Mouse (Mus musculus): ENCODE data around the gene Zswim5. TPM values are rescaled to one million over a fixed set of nuclear protein-coding genes. Genes with fewer than 3 reads are reported as not detected.

The Zswim5 gene
- polyA plus RNA-seq, 1 experiment from 2014 or later: 9.1 TPM

DNA sequence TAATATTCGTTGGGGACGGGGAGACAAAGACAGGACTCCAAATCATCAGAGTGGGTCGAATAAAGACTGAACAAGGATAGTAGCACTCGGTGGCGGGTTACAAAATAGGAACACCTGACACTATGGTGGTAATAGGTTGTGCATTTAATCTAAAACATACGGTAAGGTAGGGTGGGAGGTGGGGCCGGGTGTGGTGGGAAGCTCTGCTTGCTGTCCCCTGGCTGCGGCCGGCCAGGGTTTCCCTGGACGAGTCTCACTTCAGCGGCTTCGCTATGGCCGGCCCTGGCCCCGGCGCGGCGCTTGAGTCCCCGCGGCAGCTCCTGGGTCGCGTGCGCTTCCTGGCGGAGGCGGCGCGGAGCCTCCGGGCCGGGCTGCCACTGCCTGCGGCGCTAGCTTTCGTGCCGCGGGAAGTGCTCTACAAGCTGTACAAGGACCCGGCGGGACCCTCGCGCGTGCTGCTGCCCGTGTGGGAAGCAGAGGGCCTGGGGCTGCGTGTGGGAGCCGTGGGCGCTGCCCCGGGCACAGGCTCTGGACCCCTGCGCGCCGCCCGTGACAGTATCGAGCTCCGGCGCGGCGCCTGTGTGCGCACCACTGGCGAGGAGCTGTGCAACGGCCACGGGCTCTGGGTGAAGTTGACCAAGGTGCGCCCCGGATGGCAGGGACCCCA, 118.1 kb downstream of the Zswim5 start, which contains the start of gene Hectd3:
Gene Hectd3 (plus strand): TSS at position 187 of the 667 bp plus-strand sequence.
- Histone ChIP-seq H3K9me3 (ENCODE audit: control insufficient read depth, low read length) (no peaks in the 10 kb centered on the region), H3K27me3 (replicated peaks; ENCODE audit: control insufficient read depth, insufficient read depth, low read length) (no peaks in the 10 kb centered on the region), H3K36me3 (ENCODE audit: control insufficient read depth, insufficient read depth) (peaks cover 12% of the 10 kb centered on the region), H3K4me2 (ENCODE audit: low read length) (peak within 1 kb of the TSS; percentile 96), H3K9ac (replicated peaks; ENCODE audit: low read depth, low read length) (peak within 1 kb of the TSS; percentile 85), H3K27ac (ENCODE audit: low read length) (peak within 1 kb of the TSS; percentile 86), H3K4me3 (replicated peaks; ENCODE audit: low read length) (peak within 1 kb of the TSS; percentile 87), H3K4me1 (replicated peaks; ENCODE audit: control insufficient read depth, insufficient read depth, low read length) (peaks cover 33% of the 10 kb centered on the region)
- WGBS: under 1% methylated on average over 58 of the region's 58 CpGs
- peak; percentile 69 for ATAC-seq

DNA sequence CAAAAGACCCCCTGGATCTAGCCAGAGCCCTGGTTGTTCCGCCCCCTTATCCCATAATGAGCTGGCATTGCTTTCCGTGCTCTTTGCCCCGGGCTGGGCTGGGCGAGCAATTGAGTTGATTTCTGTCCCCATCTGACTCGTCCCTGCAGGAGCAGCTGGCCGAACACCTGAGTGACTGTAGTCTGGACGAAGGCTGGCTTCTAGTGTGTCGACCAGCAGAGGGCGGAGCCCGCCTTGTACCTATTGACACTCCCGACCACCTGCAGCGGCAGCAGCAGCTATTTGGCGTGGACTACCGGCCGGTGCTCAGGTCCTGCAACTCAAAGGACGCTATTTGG, 118.6 kb downstream of the Zswim5 start:
- Histone ChIP-seq H3K27me3 (replicated peaks; ENCODE audit: control insufficient read depth, insufficient read depth, low read length) (no peaks in the 10 kb centered on the region), H3K4me3 (replicated peaks; ENCODE audit: low read length) (peak overlapping the region; percentile 87), H3K36me3 (ENCODE audit: control insufficient read depth, insufficient read depth) (peaks cover 14% of the 10 kb centered on the region), H3K4me1 (replicated peaks; ENCODE audit: control insufficient read depth, insufficient read depth, low read length) (peaks cover 33% of the 10 kb centered on the region), H3K9ac (replicated peaks; ENCODE audit: low read depth, low read length) (peak overlapping the region; percentile 85), H3K4me2 (ENCODE audit: low read length) (peak overlapping the region; percentile 96), H3K27ac (ENCODE audit: low read length) (no peak overlapping the region; the same call in 1 of the 2 replicates), H3K9me3 (ENCODE audit: control insufficient read depth, low read length) (no peaks in the 10 kb centered on the region)
- ATAC-seq: 0 out of 2 replicates have a peak, but pooled peaks have one; percentile 1
- WGBS: 1% methylated on average over 16 of the region's 16 CpGs

DNA sequence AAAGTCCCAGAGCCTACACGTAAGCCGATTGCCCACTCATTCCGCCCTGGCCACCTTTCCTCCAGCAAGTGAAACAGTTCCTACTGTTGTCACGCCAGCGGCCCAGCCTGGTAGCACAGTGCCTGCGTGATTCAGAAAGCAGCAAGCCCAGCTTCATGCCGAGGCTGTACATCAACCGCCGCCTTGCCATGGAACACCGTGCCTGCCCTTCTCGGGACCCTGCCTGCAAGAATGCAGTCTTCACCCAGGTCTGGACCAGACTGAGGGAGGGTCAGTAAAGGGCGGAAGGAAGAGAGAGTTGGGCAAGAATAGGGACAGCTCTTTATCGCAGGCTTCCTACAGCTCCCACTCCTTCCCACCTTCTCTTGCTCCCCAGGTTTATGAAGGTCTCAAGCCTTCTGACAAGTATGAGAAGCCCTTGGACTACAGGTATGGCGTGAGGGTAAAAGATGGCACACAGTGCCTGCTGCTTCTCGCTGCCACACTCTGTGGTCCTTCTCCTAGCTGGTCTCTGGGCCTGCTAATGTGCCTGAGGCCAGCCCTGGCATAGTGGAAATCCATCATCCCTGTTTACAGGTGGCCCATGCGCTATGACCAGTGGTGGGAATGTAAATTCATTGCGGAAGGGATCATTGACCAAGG, 122.5 kb downstream of the Zswim5 start:
- H3K36me3 ChIP-seq (ENCODE audit: control insufficient read depth, insufficient read depth): peaks cover 25% of the 10 kb centered on the region
- WGBS: 93% methylated on average over 17 of the region's 17 CpGs
- H3K9me3 ChIP-seq (ENCODE audit: control insufficient read depth, low read length): no peaks in the 10 kb centered on the region
- H3K4me1 ChIP-seq (replicated peaks; ENCODE audit: control insufficient read depth, insufficient read depth, low read length): peaks cover 16% of the 10 kb centered on the region
- no peak overlapping the region for H3K4me2 ChIP-seq (ENCODE audit: low read length)
- no peak for ATAC-seq
- no peak overlapping the region for H3K9ac ChIP-seq (replicated peaks; ENCODE audit: low read depth, low read length)
- no peak overlapping the region for H3K27ac ChIP-seq (ENCODE audit: low read length)
- no peak overlapping the region for H3K4me3 ChIP-seq (replicated peaks; ENCODE audit: low read length)
- no peaks in the 10 kb centered on the region for H3K27me3 ChIP-seq (replicated peaks; ENCODE audit: control insufficient read depth, insufficient read depth, low read length)

DNA sequence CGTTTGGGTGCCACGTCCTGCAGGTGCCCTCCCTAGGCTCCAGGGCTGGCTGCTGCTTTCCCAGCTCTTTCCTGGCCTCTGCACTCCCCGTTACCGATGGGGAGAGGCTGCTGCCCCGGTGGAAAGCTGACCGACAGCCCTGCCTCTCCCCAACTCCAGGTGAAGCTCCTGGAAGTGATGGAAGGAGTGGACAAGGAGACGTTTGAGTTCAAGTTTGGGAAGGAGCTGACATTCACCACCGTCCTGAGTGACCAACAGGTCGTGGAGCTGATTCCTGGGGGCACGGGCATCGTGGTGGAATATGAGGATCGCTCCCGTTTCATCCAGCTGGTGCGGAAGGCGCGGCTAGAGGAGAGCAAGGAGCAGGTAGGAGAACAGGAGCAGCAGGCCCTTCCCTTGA, 124.8 kb downstream of the Zswim5 start:
- H3K4me2 ChIP-seq (ENCODE audit: low read length): no peak overlapping the region
- no peak overlapping the region for H3K4me3 ChIP-seq (replicated peaks; ENCODE audit: low read length)
- ATAC-seq: no peak
- no peaks in the 10 kb centered on the region for H3K27me3 ChIP-seq (replicated peaks; ENCODE audit: control insufficient read depth, insufficient read depth, low read length)
- no peak overlapping the region for H3K27ac ChIP-seq (ENCODE audit: low read length)
- H3K9me3 ChIP-seq (ENCODE audit: control insufficient read depth, low read length): no peaks in the 10 kb centered on the region
- H3K9ac ChIP-seq (replicated peaks; ENCODE audit: low read depth, low read length): no peak overlapping the region
- WGBS: 90% methylated on average over 16 of the region's 16 CpGs
- H3K36me3 ChIP-seq (ENCODE audit: control insufficient read depth, insufficient read depth): peaks cover 26% of the 10 kb centered on the region
- no peaks in the 10 kb centered on the region; the same call in 1 of the 2 replicates for H3K4me1 ChIP-seq (replicated peaks; ENCODE audit: control insufficient read depth, insufficient read depth, low read length)

DNA sequence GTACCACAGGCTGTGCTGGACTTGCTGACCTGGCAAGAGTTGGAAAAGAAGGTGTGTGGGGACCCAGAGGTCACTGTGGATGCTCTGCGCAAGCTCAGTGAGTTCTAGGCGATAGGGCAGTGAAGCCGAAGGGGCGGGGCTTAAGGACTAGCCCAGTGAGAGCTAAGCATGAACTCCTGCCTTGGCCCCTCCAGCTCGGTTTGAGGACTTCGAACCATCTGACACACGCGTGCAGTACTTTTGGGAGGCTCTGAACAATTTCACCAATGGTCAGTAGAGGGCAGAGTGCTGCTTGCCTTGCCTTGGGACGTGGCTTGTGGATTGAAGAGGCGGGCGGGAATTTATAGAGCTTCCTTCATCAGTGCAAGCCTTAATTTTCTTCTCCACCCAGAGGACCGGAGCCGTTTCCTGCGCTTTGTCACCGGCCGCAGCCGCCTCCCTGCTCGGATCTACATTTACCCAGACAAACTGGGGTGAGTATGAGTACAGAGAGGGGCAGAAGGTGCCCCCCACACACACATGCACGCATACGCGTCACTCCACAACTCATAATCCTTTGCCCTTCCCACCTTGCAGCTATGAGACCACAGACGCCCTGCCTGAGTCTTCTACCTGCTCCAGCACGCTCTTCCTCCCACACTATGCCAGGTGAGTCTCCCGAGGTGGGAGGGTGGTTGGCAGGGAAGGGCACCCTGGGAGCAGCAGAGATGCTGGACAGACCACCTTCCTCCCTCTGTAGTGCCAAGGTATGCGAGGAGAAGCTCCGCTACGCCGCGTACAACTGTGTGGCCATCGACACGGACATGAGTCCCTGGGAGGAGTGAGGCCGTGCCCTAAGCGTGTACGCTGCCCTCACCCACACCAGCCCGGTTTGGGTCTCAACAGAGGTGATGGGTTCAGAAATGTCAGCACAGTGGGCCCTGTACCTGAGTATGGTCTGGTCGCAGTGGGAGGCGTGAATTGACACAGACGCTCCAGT, 125.7 kb downstream of the Zswim5 start:
- H3K4me3 ChIP-seq (replicated peaks; ENCODE audit: low read length): no peak overlapping the region
- H3K4me2 ChIP-seq (ENCODE audit: low read length): no peak overlapping the region
- 56% methylated on average over 38 of the region's 38 CpGs for WGBS
- H3K27me3 ChIP-seq (replicated peaks; ENCODE audit: control insufficient read depth, insufficient read depth, low read length): no peaks in the 10 kb centered on the region
- no peaks in the 10 kb centered on the region for H3K4me1 ChIP-seq (replicated peaks; ENCODE audit: control insufficient read depth, insufficient read depth, low read length)
- peak; percentile 64 for ATAC-seq
- H3K36me3 ChIP-seq (ENCODE audit: control insufficient read depth, insufficient read depth): peaks cover 26% of the 10 kb centered on the region
- H3K9me3 ChIP-seq (ENCODE audit: control insufficient read depth, low read length): no peaks in the 10 kb centered on the region
- H3K9ac ChIP-seq (replicated peaks; ENCODE audit: low read depth, low read length): no peak overlapping the region
- no peak overlapping the region for H3K27ac ChIP-seq (ENCODE audit: low read length)

DNA sequence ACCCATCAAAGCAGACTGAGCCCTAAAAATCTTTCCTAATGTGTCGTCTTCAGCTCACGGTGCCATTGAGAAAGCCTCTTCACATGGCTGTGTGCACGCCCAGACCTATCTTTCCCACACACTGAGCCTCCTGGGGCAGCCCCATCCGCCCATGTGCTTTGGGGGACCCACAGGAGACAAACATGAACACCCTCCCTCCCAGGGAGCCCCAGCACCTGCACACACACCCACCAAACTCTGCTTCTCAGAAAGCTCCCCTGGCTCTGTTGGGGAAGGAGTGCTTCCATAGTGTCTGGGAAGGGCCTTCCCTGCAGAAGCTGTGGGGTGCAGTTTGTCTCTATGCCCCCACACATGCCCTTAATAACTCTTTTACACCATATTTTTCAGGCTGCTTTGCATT, 127.5 kb downstream of the Zswim5 start:
- WGBS: 89% methylated on average over 4 of the region's 4 CpGs

DNA sequence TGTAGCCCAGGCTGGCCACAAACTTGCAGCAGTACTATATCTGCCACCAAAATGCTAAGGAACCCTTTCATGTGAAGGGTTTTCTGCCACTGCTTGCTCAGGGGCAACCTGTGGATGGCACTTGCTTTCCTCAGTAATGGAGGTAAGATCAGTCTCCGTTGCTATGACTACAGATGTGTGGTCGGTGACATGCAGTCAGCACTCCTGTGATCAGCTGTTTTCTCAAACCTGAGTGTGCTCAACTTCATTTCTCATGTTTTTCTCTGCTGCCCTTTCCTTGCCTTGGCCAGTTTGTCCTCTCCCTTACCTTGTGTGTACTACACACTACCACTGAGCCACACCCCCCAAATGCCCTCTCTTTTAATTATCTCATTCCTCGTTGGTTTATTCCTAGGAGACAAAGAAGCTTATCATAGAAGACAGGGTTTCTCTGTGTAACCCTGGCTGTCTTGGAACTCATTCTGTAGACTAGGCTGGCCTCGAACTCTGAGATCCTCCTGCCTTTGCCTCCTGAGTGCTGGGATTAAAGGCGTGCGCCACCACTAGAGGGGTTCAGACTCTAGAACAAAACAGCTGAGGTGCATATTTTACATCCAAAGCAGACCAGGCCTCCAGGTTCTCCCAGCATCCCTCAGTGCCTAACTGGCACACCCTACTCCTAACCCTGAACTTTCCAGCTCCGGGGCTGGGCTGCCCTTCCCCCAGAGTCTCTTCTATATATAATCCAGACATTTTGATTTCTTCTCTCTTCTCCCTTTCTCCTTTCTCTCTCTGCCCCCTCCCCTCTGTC, 128.6 kb downstream of the Zswim5 start:
- Histone ChIP-seq H3K4me2 (ENCODE audit: low read length) (no peak overlapping the region), H3K27ac (ENCODE audit: low read length) (no peak overlapping the region), H3K4me1 (replicated peaks; ENCODE audit: control insufficient read depth, insufficient read depth, low read length) (no peaks in the 10 kb centered on the region), H3K36me3 (ENCODE audit: control insufficient read depth, insufficient read depth) (peaks cover 13% of the 10 kb centered on the region), H3K9me3 (ENCODE audit: control insufficient read depth, low read length) (no peaks in the 10 kb centered on the region), H3K9ac (replicated peaks; ENCODE audit: low read depth, low read length) (no peak overlapping the region), H3K4me3 (replicated peaks; ENCODE audit: low read length) (no peak overlapping the region), H3K27me3 (replicated peaks; ENCODE audit: control insufficient read depth, insufficient read depth, low read length) (no peaks in the 10 kb centered on the region)
- ATAC-seq: no peak
- WGBS: 72% methylated on average over 7 of the region's 7 CpGs

More for the DNA sequence above, 127.5 kb downstream of the Zswim5 start:
- Histone ChIP-seq H3K4me1 (replicated peaks; ENCODE audit: control insufficient read depth, insufficient read depth, low read length) (no peaks in the 10 kb centered on the region), H3K9ac (replicated peaks; ENCODE audit: low read depth, low read length) (no peak overlapping the region), H3K27ac (ENCODE audit: low read length) (no peak overlapping the region), H3K27me3 (replicated peaks; ENCODE audit: control insufficient read depth, insufficient read depth, low read length) (no peaks in the 10 kb centered on the region), H3K36me3 (ENCODE audit: control insufficient read depth, insufficient read depth) (peaks cover 20% of the 10 kb centered on the region), H3K9me3 (ENCODE audit: control insufficient read depth, low read length) (no peaks in the 10 kb centered on the region), H3K4me3 (replicated peaks; ENCODE audit: low read length) (no peak overlapping the region), H3K4me2 (ENCODE audit: low read length) (no peak overlapping the region)
- no peak for ATAC-seq

DNA sequence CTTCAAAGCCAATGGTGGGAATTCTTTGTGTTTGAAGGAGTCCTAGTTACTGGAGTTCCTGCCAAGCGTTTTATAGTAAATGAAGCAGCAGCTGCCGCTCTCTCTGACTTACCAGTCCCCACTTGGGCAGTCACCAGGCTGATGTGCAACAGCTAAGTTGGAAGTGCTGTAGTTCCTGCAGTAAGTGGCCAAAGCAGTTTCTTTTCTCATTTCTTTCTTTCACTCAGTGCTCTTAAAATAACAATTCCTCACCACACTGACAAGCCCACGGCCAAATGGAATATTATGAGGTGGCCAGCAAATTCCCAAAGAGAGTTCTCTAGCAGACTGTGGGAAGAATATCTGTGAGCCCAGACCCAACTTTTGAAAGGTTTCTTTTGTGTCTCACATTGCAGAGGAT, 129.9 kb downstream of the Zswim5 start:
- H3K27ac ChIP-seq (ENCODE audit: low read length): no peak overlapping the region
- H3K27me3 ChIP-seq (replicated peaks; ENCODE audit: control insufficient read depth, insufficient read depth, low read length): no peaks in the 10 kb centered on the region
- H3K9ac ChIP-seq (replicated peaks; ENCODE audit: low read depth, low read length): no peak overlapping the region
- no peak for ATAC-seq
- H3K4me2 ChIP-seq (ENCODE audit: low read length): no peak overlapping the region
- 58% methylated on average over 3 of the region's 3 CpGs for WGBS
- H3K9me3 ChIP-seq (ENCODE audit: control insufficient read depth, low read length): no peaks in the 10 kb centered on the region
- peaks cover 10% of the 10 kb centered on the region for H3K36me3 ChIP-seq (ENCODE audit: control insufficient read depth, insufficient read depth)
- H3K4me1 ChIP-seq (replicated peaks; ENCODE audit: control insufficient read depth, insufficient read depth, low read length): no peaks in the 10 kb centered on the region
- H3K4me3 ChIP-seq (replicated peaks; ENCODE audit: low read length): no peak overlapping the region
